Mouse (Mus musculus): ENCODE data around the gene Plcb4.

GRCm38 (mm10) chr2:135914343-135915261 is 255.8 kb downstream of the Plcb4 start:
- no peak for TF ChIP-seq SIN3A (IDR thresholded peaks at IDR 0.05; ENCODE audit: low read length)
- TF ChIP-seq CHD2 (IDR thresholded peaks at IDR 0.05; ENCODE audit: low read length): no peak
- no peak for TF ChIP-seq CTCF (conservative IDR thresholded peaks at IDR 0.05 in 1 of 2, IDR thresholded peaks at IDR 0.05 in 1 of 2; ENCODE audit: low read depth in 2 of 2, low read length in 2 of 2)
- TF ChIP-seq MXI1 (IDR thresholded peaks at IDR 0.05; ENCODE audit: low read depth, low read length): no peak
- no peak for TF ChIP-seq JUN (IDR thresholded peaks at IDR 0.05; ENCODE audit: insufficient read depth, low read depth, low read length)
- TF ChIP-seq EP300 (IDR thresholded peaks at IDR 0.05; ENCODE audit: low read length): no peak

Measured in CH12.LX (cell line).